Mouse (Mus musculus) thymus, adult 18-20 months (tissue): Measurements from ENCODE around the gene 5730455P16Rik.
"Not testable (repeated sequence)": the region's sequence is repeated elsewhere in the genome, so short reads cannot be mapped to it uniquely, and the experiment has no call there.

Experiments
- DNase-seq, 2 experiments: peaks; one replicate each; pipeline ENCODE4 v3.0.0; 2022; ENCODE audit warnings: mixed read lengths in 2 of 2

The 5730455P16Rik gene

DNA sequence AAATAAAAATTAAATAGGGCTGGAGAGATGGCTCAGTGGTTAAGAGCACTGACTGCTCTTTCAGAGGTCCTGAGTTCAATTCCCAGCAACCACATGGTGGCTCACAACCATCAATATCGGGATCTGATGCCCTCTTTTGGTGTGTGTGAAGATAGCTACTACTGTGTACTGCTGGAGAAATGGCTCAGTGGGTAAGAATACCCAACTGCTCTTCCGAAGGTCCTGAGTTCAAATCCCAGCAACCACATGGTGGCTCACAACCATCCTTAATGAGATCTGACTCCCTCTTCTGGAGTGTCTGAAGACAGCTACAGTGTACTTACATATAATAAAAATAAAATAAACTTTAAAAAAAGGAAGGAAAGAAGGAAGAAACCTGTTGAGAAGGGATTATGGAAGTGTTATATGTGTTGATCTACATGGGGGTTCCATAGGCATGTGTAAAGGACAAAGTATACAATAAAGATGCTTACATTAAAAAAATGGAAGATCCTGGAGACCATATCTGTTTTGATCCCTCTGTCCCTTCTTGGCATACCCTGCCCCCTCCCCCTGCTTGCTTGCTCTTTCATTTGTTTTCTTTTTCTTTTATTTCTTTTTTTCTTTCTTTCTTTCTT lies 726 bp upstream of the 5730455P16Rik start:
- not testable (repeated sequence) for DNase-seq

DNA sequence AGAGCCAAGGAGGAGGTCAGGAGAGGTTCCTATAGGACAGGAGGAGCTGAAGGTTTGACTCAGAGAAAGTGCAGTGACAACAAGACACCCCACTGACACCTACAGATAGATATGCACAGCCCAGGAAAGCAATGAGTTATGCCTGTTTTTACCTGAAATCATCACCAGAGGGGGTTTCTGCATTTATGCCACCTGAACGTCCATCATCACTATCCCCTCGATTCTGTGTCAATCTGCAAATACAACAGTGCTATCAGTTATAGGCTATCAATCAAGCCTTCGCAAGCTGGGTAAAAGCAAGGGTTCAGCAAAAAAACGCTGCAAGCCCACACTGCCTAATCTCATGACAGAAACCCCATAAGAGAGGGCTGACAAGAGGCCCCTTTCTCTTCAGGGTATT lies 1.2 kb downstream of the 5730455P16Rik start:
- no peak for DNase-seq

DNA sequence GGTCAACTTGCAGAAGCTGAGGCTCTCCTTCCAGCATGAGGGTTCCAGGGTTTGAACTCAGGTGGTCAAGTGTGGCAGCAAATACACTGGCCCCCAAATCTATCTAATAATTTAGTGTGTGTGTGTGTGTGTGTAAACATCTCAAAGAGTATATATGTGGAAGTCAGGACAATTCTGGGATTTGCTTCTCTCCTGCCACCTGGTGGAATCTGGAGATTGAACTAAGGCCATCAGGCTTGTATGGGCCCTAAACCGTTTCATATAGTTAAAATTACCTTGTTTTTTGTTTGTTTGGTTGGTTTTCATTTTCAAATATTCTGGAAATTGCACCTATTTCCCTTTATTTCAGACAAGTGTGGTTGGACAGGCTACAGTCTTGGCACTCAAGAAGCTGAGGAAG lies 8.9 kb downstream of the 5730455P16Rik start:
- no peak for DNase-seq

DNA sequence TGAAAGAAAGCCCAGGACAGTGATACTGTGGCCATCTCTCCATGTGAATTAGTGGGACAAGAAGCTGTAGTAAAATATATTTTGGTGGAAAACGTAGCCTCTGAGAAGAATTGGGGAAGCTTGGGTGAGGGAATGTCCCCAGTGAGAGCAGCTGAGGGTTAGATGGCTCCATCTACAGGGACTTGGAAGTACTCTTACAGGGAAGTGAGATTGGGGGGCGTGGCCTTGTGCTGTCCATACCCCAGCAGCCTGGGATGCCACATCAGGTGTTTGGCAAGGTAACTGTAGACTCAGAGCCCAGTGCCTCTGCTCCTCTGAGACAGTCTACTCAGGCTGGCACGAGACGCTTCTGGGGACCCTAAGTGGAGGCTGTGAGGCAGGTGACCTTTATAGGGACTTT lies 23.0 kb downstream of the 5730455P16Rik start:
- DNase-seq, result no peak

DNA sequence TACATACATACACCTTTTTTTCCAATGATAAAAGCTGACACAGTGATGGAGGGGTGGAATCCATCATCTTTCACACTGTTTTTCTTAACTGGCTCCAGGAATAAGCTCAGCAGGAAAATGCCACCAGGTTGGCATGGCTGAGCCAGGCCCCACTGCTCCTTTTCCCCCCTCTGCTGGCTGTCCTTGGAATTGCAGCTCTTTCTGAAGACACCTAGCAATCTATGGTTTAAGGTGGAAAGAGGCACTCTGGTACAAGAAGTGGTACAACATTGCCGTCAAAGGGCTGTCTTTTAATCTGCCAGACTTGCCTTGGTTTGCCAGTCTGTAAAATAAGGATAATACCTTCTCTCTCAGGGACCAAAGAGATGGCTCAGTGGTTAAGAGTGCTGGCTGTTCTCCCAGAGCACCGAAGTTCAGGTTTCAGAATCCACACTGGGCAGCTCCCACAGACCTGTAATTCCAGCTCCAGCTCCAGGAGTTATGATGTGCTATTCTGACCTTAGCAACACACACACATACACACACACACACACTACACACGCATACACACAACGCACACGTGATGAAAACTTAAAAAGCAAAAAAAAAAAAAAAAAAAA lies 25.9 kb downstream of the 5730455P16Rik start:
- peak; percentile 24 to 50 for DNase-seq

DNA sequence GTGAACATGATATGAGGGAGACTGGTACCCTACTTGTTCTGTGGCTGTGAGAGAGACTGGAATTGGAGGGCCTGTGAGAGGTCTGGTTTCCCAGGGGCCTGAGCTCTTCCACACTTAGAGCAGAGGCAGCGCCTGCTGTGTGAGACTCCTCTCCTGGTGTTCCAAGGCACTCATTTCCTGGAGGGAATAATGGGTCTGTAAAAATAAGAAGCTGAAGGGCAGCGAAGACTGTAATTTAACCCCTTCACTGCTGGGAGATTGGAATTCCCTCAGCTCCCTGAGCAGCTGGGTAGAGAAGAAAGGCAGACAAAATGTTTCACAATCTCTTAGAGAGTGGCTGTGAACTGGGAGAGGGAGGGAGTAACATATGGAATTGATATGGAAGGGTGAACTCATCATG lies 35.4 kb downstream of the 5730455P16Rik start:
- DNase-seq, result no peak

DNA sequence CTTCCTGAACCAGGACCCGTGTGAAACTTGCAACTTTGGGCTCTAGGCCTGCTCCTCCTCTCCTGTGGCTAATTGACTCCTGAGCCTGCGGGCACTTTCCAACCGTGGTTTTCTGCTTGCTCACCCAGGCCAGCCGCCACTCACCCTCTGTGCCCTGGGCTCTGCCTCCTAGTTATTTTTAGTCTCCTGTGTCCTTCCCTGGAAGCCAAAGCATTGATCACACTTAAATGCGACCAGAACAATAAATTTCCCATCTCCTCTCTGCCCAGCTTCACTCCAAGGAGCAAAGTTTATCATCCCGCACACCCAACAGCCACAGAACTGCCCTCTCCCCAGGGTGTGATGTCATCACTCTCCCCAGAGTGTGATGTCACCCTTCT lies 41.5 kb downstream of the 5730455P16Rik start:
- DNase-seq, result no peak

DNA sequence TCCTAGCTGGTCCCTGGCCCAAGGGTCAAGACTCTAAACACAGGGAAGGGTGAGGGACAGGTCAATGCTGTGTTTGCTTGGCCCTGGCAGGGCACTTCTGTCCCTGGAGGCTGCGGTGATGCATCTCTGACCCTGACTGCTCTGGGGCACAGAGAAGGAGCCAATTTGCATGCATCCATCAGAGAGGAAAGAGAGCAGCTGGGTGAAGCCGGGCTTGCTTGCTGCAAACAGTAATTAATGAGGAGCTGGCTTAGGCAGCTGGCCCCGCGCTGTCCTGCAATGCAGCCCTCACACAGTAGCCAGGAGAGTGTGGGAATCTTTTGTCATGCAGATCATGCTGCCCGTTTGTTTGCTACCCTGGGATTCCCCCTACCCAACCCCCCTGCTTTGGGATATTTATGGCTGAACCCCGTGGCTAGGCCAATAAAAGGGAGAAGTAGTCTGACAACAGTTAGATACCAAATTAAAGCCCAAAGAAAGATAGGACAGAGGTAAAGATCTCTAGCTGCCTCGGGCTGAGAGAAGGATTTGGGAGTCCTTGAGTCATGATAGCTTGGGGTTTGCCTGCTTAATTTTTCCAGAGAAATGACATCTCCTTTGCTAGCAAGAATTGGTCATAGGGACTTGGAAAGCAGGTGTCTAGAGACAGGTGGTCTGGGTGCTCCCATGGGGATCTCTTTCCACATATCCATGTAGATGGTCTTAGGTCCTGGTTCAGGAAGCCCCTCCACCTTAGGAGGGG lies 42.1 kb downstream of the 5730455P16Rik start:
- no peak for DNase-seq

DNA sequence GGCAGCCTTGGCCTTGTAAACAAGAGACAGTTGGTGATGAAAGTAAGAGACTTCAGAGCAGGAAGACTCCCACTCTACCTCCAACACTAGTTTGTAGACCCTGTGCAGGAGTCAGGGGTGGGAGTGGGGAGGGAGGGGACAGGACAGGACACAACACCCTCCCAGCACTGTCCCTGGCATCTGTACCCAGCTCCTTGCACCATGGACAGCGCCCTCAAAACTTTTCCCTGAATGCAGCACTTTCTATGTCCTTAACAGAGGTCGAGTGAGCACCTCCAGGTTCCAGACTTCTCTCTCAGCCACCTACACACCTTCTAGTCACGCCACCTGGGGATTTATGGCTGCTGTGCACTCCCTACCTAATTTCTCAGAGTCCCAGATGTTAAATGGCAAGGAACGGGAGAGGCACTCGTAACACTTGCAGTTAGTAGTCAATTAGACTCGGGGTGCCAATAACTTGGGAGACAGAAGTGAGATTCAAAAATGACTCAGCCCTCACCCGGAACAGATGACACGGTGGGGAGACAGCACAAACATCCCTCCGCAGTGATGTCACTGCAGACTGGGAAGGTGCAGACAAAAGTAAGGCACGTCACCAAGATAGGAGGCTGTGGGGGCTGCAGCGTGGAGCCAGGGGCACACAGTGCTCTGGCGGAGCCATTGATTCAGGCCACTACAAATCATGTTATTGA lies 45.0 kb downstream of the 5730455P16Rik start:
- DNase-seq, result no peak

DNA sequence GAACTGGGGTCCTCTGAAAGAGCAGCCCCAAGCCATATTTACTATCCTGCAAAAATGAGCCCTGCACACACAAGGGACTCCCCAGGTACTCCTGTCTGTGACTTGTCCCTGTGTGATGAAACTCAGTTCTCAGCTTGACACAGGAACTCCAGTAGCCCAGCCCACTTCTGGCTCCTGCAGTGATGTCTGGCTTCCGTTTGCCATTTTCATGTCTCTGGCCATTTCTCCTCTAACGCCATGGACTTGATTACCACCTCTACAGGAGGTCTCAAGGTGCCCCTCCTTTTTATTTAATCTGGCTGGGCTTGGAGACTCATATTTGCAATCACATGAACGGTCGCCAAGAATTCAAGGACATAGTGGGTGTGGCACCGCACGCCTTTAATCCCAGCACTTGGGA lies 53.2 kb downstream of the 5730455P16Rik start:
- DNase-seq, result no peak

DNA sequence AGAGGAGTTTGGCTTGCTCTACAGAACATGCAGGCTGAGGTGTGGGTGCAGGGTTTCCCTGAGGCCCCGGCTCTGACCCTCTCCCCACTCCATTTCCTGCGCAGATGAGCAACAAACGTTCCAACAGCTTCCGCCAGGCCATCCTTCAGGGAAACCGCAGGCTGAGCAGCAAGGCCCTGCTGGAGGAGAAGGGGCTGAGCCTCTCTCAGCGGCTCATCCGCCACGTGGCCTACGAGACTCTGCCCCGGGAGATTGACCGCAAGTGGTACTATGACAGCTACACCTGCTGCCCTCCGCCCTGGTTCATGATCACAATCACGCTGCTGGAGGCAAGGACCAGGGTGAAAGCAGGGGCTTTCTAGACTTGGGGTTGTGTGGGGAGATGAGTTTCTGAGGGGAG lies 54.6 kb downstream of the 5730455P16Rik start:
- DNase-seq, result peak; percentile 36 to 56

DNA sequence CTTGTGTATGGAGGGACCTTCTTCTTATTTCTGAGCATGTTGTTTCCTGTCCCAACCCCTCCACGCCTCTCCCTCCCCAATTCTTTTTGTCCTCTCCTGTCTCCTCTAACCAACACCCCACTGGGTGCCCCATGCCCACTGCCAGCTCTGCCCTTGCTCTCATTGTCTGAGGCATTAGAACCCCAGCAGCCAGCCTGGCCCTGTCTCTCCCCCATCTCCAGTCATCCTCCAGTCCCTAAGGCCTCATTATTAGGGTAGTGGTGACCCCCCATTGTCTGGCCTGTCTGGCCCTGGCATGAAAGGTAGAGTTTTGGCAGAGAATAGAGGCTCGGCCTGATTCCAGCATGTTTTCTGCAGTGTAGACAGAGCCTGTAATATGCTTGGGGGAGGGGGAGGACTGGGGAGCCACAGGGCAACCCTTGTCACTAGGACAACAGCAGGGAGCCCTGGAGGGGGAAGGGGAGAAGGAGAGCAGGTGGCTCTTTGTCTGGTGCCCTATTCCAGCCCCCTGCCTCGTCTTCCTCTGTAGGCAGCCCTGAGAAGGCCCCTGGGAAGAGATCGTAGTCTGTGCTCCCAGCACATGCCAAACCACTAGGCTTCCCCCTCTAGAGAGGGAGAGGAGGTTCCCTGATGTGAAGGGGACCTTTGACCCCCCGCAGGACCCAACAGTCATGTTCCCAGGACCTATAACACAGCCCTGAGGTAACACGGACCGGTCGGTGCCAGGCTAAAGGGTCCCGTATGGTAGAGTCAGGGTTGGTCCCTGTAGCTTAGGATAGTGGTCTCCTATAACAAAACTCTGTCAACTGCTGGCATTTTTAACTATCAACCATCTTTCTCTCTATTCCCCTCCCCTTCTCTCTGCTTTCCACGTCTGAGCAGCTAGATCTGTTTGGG lies 61.8 kb downstream of the 5730455P16Rik start:
- no peak for DNase-seq

DNA sequence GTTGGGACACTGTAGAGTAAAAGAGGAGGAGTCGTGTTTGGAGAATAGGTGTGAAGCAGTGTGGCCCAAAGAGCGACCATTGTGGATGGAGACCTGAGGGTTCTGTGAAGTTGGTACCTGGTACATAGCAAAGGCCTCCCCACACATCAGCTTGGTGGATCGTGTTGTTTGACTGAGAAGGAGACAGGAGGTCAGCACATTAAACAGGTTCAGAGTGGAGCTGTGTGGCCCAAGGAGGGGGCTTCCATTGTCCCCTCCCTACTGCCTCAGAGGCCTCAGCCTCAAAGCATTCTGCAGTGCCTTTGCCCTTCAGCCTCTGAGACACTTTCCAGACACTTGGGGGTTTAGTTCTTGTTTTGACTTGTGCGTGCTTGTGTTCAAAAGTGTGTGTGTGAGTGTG lies 63.9 kb downstream of the 5730455P16Rik start:
- no peak for DNase-seq

DNA sequence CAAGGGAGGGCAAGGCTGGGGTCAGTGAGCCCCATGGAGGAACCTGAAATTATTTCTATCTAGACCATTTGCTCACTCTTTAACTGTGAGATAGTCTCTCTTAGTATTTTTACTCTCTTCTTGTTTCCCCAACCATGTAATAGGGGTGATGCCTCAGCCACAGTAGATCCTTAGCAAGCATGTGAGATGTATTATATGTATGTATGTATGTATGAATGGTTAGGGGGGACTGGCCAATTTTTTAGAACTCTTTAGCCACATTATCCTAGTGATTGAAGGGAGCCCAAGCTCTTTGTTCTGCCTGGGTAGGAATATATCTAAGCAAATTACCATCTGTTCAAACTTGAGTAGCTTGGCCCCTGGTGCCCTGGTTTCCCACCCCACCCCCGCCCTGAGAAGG lies 64.4 kb downstream of the 5730455P16Rik start:
- DNase-seq, result no peak

DNA sequence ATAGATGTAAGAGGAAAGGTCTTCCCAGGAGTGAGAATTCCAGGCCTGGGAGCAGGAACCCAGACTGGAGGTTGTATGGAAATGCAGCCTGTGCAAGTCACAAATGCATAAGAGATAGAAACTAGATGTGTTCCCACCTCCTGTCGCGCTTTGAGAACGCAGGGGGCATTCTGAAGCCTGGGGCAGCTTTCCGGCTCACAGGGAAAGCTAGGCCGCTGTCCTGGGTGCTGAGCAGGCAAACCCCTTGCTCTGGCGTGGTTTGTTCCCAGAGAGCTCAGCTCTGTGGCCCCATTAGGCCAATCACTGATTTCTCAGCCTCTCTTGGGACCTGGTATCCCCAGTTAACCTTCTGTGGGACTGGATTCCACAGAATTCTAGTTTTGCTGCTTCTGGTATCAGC lies 65.3 kb downstream of the 5730455P16Rik start:
- no peak for DNase-seq

DNA sequence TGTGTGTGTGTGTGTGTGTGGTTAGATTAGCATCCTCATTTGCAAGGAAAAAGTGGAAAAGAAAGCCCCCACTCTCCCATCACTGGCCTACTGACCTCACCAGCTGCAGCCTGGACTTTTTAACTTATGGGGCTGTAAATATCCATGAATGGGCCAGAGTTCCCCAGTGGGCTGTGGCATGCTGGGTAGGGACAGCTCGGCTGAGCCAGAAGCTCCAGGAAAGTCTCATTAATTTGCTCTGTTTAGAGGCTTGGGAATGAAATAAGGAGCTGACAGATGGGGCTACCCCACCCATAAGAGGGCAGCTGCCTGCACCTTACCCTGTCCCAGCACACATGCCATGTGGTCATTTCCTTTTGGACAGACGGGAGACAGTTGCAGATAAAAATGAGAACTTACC lies 65.8 kb downstream of the 5730455P16Rik start:
- no peak for DNase-seq

DNA sequence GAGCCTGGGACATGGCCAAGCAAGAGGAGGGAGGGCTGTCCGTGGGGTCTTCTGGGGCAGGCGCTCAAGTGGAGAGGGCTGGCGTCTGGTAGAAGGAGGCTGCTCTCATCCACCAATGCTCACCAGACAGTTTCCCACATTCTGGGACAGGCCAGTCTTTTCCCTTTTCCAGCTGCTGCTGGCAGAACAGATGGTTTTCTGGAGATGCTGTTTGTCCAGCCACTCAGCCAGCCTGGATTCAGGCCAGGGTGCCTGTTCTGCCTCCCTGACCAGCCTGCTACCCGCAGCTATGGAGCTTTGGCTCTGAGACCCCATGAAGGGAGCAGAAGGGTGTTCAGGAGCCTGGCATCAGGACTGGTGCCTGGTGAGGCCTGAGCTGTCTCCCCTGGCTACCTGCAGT lies 66.6 kb downstream of the 5730455P16Rik start:
- no peak for DNase-seq
